Mouse (Mus musculus) limb, embryonic 13.5 days (tissue): ENCODE results near the gene Dpm2. TPM values are rescaled to one million over a fixed set of nuclear protein-coding genes. Genes with fewer than 3 reads are reported as not detected.

Experiments
- ATAC-seq: fragments of 200-750 bp; cut with Nextera tagmentation; 2 replicates; pipeline ENCODE4 v1.8.0; 2017; ENCODE audit warnings: low read depth, moderate number of reproducible peaks, moderate TSS enrichment; ENCODE audit not compliant: low FRiP score
- H3K27ac ChIP-seq: fragments of 300-500 bp; sonication (generic); 2 replicates; pipeline ENCODE4 v1.5.1; 2015; ENCODE audit warnings: inconsistent platforms, mild to moderate bottlenecking, moderate library complexity
- H3K27me3 ChIP-seq: fragments of 300-500 bp; sonication (generic); 2 replicates; pipeline ENCODE4 v1.6.1; 2015; ENCODE audit warnings: mild to moderate bottlenecking, inconsistent platforms
- H3K36me3 ChIP-seq: fragments of 300-500 bp; sonication (generic); 2 replicates; pipeline ENCODE4 v1.6.1; 2015; ENCODE audit warnings: inconsistent platforms, mild to moderate bottlenecking, moderate library complexity
- H3K4me1 ChIP-seq: fragments of 300-500 bp; sonication (generic); 2 replicates; pipeline ENCODE4 v1.6.1; 2015; ENCODE audit warnings: inconsistent platforms
- H3K4me2 ChIP-seq: fragments of 300-500 bp; sonication (generic); replicated peaks from 2 replicates; pipeline ENCODE4 v1.6.1; 2015; ENCODE audit warnings: inconsistent platforms, mild to moderate bottlenecking, moderate library complexity
- H3K4me3 ChIP-seq: fragments of 300-500 bp; sonication (generic); 2 replicates; pipeline ENCODE4 v1.5.1; 2015; ENCODE audit warnings: moderate library complexity, mild to moderate bottlenecking, inconsistent platforms
- H3K9ac ChIP-seq: fragments of 300-500 bp; sonication (generic); 2 replicates; pipeline ENCODE4 v1.6.1; 2015; ENCODE audit warnings: mild to moderate bottlenecking, inconsistent platforms
- H3K9me3 ChIP-seq: fragments of 300-500 bp; sonication (generic); 2 replicates; pipeline ENCODE4 v1.6.1; 2016; ENCODE audit warnings: inconsistent platforms
- WGBS: fragments of 180-500 bp; shearing (Covaris S2); methylation state at CpG from one replicate; pipeline ENCODE4 v1.1.7; 2015; 5-methylcytosine and 5-hydroxymethylcytosine counted together
- polyA plus RNA-seq: library from polyadenylated mRNA; unstranded; fragments of >200 nt; fragmentation: Nextera tagmentation; extraction: Ambion mirVana; gene quantifications from 2 replicates; pipeline ENCODE4 v1.2.1, GENCODE M21; 2015

Gene Dpm2
- polyA plus RNA-seq: 111 and 118 TPM in 2 replicates

GRCm38 (mm10) chr2:32570698-32571494, at the start of gene Dpm2:
Dpm2 (plus strand) TSS chr2:32570858.
- H3K36me3 ChIP-seq: peaks cover 43% of the 10 kb centered on the region
- peak within 1 kb of the TSS; percentile 82 for H3K4me3 ChIP-seq
- WGBS: 1% methylated on average over 36 of the region's 36 CpGs
- no peaks in the 10 kb centered on the region for H3K27me3 ChIP-seq
- peak within 1 kb of the TSS; percentile 79 for H3K9ac ChIP-seq
- H3K4me1 ChIP-seq: peaks cover 22% of the 10 kb centered on the region
- H3K4me2 ChIP-seq: peak within 1 kb of the TSS; percentile 90
- H3K27ac ChIP-seq: peak within 1 kb of the TSS; percentile 48; the same call in 1 of the 2 replicates
- peak; percentile 85 for ATAC-seq
- no peaks in the 10 kb centered on the region for H3K9me3 ChIP-seq

GRCm38 (mm10) chr2:32524536-32525031, 46.1 kb upstream of the Dpm2 start:
- Histone ChIP-seq H3K9me3 (no peaks in the 10 kb centered on the region), H3K4me1 (no peaks in the 10 kb centered on the region), H3K36me3 (no peaks in the 10 kb centered on the region), H3K27ac (no peak overlapping the region), H3K4me3 (no peak overlapping the region), H3K27me3 (no peaks in the 10 kb centered on the region), H3K9ac (no peak overlapping the region), H3K4me2 (no peak overlapping the region)
- no peak for ATAC-seq
- 89% methylated on average over 13 of the region's 13 CpGs for WGBS

- Histone ChIP-seq H3K27ac (no peak overlapping the region), H3K27me3 (no peaks in the 10 kb centered on the region), H3K4me3 (no peak overlapping the region), H3K9me3 (no peaks in the 10 kb centered on the region), H3K36me3 (no peaks in the 10 kb centered on the region), H3K9ac (no peak overlapping the region), H3K4me2 (no peak overlapping the region), H3K4me1 (no peaks in the 10 kb centered on the region)
- 85% methylated on average over 12 of the region's 12 CpGs for WGBS
- no peak for ATAC-seq
Observed at GRCm38 (mm10) chr2:32525816-32526215, 44.8 kb upstream of the Dpm2 start.

GRCm38 (mm10) chr2:32527468-32527966, 43.1 kb upstream of the Dpm2 start:
- no peaks in the 10 kb centered on the region for H3K4me1 ChIP-seq
- no peaks in the 10 kb centered on the region for H3K27me3 ChIP-seq
- H3K27ac ChIP-seq: no peak overlapping the region
- H3K4me3 ChIP-seq: no peak overlapping the region
- H3K9ac ChIP-seq: no peak overlapping the region
- H3K36me3 ChIP-seq: no peaks in the 10 kb centered on the region
- WGBS: 81% methylated on average over 14 of the region's 14 CpGs
- H3K9me3 ChIP-seq: no peaks in the 10 kb centered on the region
- no peak overlapping the region for H3K4me2 ChIP-seq
- ATAC-seq: no peak

- no peak overlapping the region for H3K4me2 ChIP-seq
- no peak overlapping the region for H3K9ac ChIP-seq
- H3K4me1 ChIP-seq: peaks cover 4% of the 10 kb centered on the region; the same call in 1 of the 2 replicates
- no peak overlapping the region for H3K4me3 ChIP-seq
- 85% methylated on average over 1 of the region's 1 CpGs for WGBS
- no peaks in the 10 kb centered on the region for H3K9me3 ChIP-seq
- no peaks in the 10 kb centered on the region for H3K36me3 ChIP-seq
- no peaks in the 10 kb centered on the region for H3K27me3 ChIP-seq
- no peak for ATAC-seq
- no peak overlapping the region for H3K27ac ChIP-seq
Observed at GRCm38 (mm10) chr2:32528326-32528725, 42.3 kb upstream of the Dpm2 start.

- H3K36me3 ChIP-seq: no peaks in the 10 kb centered on the region
- H3K9me3 ChIP-seq: no peaks in the 10 kb centered on the region
- no peaks in the 10 kb centered on the region for H3K27me3 ChIP-seq
- no peak overlapping the region for H3K4me2 ChIP-seq
- no peak overlapping the region for H3K27ac ChIP-seq
- H3K4me3 ChIP-seq: no peak overlapping the region
- H3K4me1 ChIP-seq: peaks cover 17% of the 10 kb centered on the region
- no peak for ATAC-seq
- no peak overlapping the region for H3K9ac ChIP-seq
- 72% methylated on average over 2 of the region's 2 CpGs for WGBS
Observed at GRCm38 (mm10) chr2:32530479-32530878, 40.2 kb upstream of the Dpm2 start.

- 80% methylated on average over 2 of the region's 2 CpGs for WGBS
- Histone ChIP-seq H3K9me3 (no peaks in the 10 kb centered on the region), H3K4me2 (no peak overlapping the region), H3K27ac (no peak overlapping the region), H3K4me3 (no peak overlapping the region), H3K36me3 (no peaks in the 10 kb centered on the region), H3K9ac (no peak overlapping the region), H3K27me3 (no peaks in the 10 kb centered on the region), H3K4me1 (peaks cover 39% of the 10 kb centered on the region)
- ATAC-seq: no peak
Observed at GRCm38 (mm10) chr2:32533163-32533562, 37.5 kb upstream of the Dpm2 start.

- Histone ChIP-seq H3K9ac (peak overlapping the region; percentile 67), H3K36me3 (no peaks in the 10 kb centered on the region), H3K4me2 (peak overlapping the region; percentile 94), H3K4me3 (peak overlapping the region; percentile 90), H3K9me3 (no peaks in the 10 kb centered on the region), H3K4me1 (peaks cover 49% of the 10 kb centered on the region), H3K27me3 (no peaks in the 10 kb centered on the region), H3K27ac (peak overlapping the region; percentile 94)
- WGBS: 9% methylated on average over 13 of the region's 13 CpGs
- ATAC-seq: no peak
Observed at GRCm38 (mm10) chr2:32534061-32534732, 36.5 kb upstream of the Dpm2 start.

GRCm38 (mm10) chr2:32534733-32535471, 35.8 kb upstream of the Dpm2 start, which contains the start of gene Fam102a:
Fam102a (plus strand) TSS chr2:32535332.
- H3K4me1 ChIP-seq: peaks cover 56% of the 10 kb centered on the region
- WGBS: under 1% methylated on average over 64 of the region's 67 CpGs

GRCm38 (mm10) chr2:32535501-32535991, 35.1 kb upstream of the Dpm2 start:
- under 1% methylated on average over 53 of the region's 56 CpGs for WGBS
- peaks cover 62% of the 10 kb centered on the region for H3K4me1 ChIP-seq
- H3K36me3 ChIP-seq: no peaks in the 10 kb centered on the region
- peak overlapping the region; percentile 94 for H3K4me2 ChIP-seq
- H3K4me3 ChIP-seq: peak overlapping the region; percentile 90
- ATAC-seq: no peak
- H3K9me3 ChIP-seq: no peaks in the 10 kb centered on the region
- peak overlapping the region; percentile 95 for H3K9ac ChIP-seq
- H3K27ac ChIP-seq: peak overlapping the region; percentile 97
- no peaks in the 10 kb centered on the region for H3K27me3 ChIP-seq

More at GRCm38 (mm10) chr2:32534733-32535471, 35.8 kb upstream of the Dpm2 start, which contains the start of gene Fam102a:
- Histone ChIP-seq H3K4me2 (peak within 1 kb of the TSS; percentile 94), H3K9me3 (no peaks in the 10 kb centered on the region), H3K36me3 (no peaks in the 10 kb centered on the region), H3K27ac (peak within 1 kb of the TSS; percentile 97), H3K4me3 (peak within 1 kb of the TSS; percentile 90), H3K9ac (peak within 1 kb of the TSS; percentile 95), H3K27me3 (no peaks in the 10 kb centered on the region)
- peak; percentile 97 for ATAC-seq

- Histone ChIP-seq H3K4me2 (peak overlapping the region; percentile 94), H3K27ac (peak overlapping the region; percentile 97), H3K27me3 (no peaks in the 10 kb centered on the region), H3K4me3 (peak overlapping the region; percentile 90), H3K9ac (peak overlapping the region; percentile 95), H3K9me3 (no peaks in the 10 kb centered on the region), H3K36me3 (no peaks in the 10 kb centered on the region), H3K4me1 (peaks cover 68% of the 10 kb centered on the region)
- WGBS: 2% methylated on average over 14 of the region's 14 CpGs
- no peak for ATAC-seq
Observed at GRCm38 (mm10) chr2:32536086-32536633, 34.5 kb upstream of the Dpm2 start.
